Mouse (Mus musculus) c-Kit-negative CD71-positive TER-119-positive erythroid progenitor cells, embryonic 14.5 days (primary cell): Measurements from ENCODE around the gene Apoc4.
A peak's percentile ranks its signal among the peaks of the same experiment; 100 is the strongest.

Experiments
- DNase-seq: peaks from one replicate; pipeline ENCODE4 v3.0.0-alpha.2; 2013; ENCODE audit warnings: low read depth, low spot score

The Apoc4 gene

DNA sequence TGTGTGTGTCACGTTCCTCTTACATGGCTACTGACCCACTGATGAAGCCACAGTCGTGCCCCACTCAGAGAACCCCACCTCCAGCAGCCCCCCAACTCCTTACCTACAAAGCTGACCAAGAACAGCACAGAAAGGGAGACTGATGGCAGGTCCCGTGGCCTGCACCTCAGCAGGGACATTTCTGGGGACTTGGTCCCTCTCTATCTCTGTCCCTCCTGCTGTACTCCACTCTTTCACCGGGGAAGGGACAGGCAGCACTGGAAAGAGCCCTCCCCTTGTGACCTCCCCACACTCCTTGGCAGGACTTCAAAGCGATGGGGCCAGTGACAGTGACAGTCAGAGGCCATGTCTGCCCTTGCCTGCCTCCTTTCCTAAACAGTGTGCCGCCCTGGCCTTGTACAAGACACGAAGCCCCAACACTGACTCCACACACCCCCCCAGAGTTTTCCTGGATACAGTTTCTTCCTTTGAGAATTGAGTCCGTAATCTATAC lies at the start of gene Apoc4, which contains the start of gene Gm44805:
TSS of gene Apoc4 (minus strand) at position 278 of the 493 bp plus-strand sequence.
TSS of gene Gm44805 (minus strand) at position 222 of the 493 bp plus-strand sequence.
- no peak for DNase-seq

DNA sequence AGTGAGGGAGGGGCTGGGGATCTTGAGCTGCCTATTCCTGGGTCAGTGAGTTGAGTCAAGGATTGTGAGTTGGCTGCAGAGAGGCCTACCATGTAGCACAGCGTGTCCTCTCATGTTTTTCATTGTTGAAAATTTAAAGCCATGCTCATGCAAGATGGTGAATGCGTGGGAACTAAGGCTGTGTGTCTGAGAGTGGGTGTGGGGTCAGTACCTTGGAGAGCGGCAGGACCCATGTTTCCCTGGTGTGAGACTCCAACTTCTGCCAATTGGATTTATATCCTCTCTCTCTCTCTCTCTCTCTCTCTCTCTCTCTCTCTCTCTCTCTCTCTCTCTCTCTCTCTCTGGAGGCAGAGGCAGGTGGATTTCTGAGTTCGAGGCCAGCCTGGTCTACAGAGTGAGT lies 45.3 kb upstream of the Apoc4 start:
- no peak for DNase-seq

- no peak for DNase-seq
Observed at GRCm38 (mm10) chr7:19724167-19724566, 42.9 kb upstream of the Apoc4 start.

GRCm38 (mm10) chr7:19722754-19723195 lies 41.5 kb upstream of the Apoc4 start:
- DNase-seq, result no peak

GRCm38 (mm10) chr7:19719200-19719599 lies 37.9 kb upstream of the Apoc4 start:
- DNase-seq, result no peak

DNA sequence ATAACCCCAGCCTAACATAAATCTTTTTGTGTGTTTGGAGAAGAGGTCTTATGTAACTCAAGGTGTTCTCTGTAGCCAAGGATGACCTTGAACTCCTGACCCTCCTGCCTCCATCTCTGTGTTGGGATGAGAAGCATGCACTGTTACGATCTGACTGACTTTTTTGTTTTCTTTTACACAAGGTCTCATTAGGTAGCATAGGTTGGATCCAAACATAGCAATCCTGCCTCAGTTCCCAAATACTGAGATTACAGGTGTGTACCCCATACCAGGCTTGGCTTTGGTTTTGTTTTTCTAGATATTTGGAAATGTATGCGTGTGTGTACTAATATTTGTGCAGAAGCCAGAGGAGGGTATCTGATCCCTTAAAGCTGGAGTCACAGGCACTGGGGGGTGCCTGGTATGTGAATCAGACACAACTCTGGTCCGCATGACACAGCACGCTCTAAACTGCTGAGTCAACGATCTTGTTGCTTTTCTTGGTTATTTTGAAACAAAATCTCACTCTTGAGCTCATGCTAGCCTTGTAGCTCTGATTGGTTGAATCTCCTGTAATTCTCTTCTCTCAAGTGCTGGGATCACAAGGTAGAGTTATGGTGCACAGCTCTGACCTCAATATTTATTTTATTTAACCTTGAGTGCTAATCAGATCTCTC lies 37.1 kb upstream of the Apoc4 start:
- DNase-seq, result no peak

GRCm38 (mm10) chr7:19717346-19717745 lies 36.1 kb upstream of the Apoc4 start:
- no peak for DNase-seq

DNA sequence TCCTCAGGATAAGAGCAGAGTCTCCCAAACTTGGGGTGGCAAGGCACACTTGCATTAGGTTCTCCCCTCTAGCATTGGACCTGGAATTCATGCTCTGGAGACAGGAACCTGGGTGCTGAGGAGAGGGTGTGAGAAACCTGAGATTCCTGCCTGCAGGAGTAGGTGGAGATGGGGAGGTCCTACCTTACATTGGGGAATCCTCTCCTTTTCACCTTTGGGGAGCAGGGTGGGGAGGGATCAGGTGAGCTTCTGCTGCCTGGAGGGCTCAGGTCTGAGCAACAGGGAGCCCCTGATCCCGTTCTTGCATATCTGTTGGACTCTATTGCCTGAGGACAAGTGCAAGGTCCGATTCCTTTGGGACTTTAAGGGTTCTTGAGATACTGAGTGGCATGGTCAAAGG lies 35.5 kb upstream of the Apoc4 start:
- no peak for DNase-seq

DNA sequence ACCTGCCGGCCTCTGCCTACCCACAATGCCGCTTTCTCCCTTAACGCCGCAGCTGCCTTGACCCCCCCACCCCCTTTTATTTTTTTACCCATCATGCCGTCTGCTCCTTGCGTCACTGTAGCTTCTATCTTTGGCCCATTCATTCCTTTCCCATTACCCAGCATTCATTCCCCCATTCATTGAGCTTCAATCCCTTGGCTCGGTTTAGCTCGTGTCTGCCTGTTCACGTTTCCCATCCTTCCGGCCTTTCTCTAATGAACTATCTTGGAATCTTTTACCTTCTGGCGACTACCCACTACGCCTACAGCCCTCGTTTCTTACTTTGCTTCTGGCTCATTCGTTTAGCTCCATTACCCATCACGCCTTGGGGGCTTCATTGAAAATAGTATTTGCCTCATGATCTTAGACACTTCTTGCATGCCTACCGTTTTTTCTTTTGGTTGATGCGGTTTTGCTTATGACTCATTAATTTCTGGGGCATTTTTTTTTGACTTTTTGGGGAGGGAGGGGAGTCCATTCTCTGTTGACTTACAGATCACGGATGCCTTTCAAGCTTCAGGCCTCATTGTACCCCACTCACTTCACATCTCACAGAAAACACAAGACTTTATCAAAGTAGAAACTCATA lies 34.9 kb upstream of the Apoc4 start:
- no peak for DNase-seq

DNA sequence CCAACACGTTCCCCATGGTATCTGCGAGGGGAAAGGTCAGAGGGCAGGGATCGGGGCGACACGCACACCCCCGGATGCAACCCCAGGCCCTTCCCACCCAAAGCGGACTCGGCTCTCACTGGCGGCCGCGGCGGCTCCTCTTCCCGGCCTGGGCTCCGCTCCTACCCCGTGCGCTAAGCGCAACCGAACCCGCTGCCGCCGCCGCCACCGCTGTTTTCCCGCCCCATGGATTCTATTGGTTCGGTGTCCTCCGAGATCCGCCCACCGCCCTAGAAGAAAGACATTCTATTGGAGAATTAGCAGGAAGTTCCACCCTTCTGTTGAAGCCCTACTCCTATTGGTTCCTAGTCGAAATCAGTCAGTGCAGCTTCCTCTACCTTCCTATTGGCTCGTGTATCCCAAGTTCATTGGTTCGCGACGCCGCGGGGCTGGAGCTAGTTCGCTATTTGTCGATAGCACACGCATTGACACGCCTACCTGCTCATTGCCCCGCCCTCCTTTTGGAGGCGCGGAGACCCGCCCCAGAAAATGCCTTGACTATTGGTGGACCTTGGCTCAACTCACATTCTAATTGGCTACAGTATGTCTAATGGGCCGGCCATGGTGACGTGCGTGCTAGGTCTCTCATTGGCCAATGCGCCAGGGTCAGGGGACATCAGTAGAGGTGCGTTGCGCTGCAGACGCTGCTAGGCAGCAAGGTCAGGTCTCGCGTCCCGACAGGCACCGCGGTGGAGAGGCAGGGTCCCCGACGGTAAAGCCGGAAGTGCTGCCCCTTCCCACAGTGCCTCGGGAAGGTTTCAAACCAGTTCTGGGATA lies 34.2 kb upstream of the Apoc4 start, which contains the start of gene Tomm40:
TSS of gene Tomm40 (minus strand) at position 200 of the 816 bp plus-strand sequence.
- peak; percentile 100 for DNase-seq

- no peak for DNase-seq
Observed at GRCm38 (mm10) chr7:19714836-19715235, 33.6 kb upstream of the Apoc4 start.

DNA sequence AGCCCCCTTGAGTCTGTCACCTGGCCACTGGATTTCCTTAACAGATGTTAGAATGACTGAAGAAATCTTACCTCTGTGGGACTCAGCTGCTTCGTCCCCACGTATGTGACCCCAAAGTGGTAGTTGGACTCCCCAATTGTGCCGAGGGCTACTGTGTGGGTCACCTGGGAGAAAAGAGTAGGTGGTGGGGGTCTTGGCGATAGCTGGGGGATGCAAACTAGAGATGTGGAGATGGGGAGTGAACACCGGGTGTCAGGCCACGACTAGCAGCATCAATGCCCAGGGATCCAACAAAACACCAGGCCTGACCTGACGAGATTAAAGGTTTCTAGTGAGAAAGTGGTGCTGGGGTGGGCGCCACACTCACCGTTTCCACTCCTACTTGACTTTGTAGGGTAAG lies 32.3 kb upstream of the Apoc4 start:
- no peak for DNase-seq

DNA sequence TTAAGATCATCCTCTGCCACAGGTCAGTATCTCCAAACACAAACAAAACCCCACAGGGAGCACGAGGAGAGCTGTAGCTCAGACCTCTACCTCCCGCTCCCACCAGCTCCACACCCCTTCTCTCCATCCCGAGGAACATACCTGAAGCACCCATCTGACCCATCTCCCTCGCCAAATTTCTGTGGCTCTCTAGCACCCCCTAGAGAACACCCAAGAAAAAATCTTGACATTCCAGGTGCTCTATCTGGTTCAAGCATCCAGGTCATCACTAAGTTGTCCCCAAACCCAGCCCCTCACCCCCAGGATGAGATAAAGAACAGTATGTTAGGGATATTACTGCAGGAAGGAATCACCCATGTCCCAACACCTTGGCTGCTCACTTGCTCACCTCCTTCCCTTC lies 31.9 kb upstream of the Apoc4 start:
- DNase-seq, result no peak

DNA sequence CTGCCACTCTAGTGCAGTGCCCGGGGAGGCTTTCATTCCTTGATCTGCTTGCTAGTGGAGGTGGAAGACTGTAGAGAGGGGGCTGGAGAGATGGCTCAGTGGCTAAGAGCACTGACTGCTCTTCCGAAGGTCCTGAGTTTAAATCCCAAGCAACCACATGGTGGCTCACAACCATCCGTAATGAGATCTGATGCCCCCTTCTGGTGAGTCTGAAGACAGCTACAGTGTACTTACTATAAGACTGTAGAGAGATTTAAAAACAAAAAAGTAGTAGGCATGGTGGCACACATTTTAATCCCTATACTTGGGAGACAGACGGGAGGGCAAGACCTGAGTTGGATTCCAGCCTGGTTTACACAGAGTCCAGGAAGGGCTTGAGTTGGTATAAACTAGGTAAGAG lies 31.1 kb upstream of the Apoc4 start:
- no peak for DNase-seq

DNA sequence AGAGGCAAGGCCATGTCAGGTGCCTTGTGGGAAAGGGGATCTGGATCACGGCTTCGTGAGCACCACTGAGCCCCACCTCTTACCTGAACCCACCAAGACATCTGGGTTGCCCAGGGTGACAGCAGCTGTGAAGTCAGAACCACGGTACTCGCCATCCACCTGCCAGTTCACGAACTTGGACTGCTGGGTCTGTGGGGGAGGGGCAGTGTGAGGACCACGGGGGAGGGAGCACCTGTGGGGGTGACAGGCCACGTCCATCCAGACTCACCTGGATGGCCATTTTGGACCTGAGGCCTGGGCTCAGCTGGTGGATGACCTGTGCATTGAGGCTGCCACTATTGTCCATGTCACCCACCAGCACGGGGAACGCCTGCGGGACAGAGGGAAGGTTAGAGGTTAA lies 29.4 kb upstream of the Apoc4 start:
- no peak for DNase-seq

DNA sequence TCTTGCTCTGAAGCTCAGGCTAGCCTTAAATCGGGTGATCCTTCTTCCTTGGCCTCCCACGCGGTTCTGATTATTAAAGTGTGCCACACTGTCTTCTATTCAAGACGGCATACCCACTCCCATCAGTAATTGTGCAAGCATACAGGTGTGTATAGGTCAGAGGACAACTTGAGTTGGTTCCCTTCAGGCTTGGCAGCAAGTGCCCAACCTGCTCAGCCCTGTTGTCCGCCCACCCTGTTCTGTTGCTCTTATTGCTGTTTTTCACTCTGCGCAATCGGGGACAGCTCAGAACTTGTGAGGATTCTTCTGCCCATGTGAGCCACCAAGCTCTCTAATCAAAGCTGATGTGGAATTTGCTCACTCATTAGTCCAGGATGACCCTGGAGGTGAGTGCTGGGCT lies 24.0 kb upstream of the Apoc4 start:
- DNase-seq, result no peak

GRCm38 (mm10) chr7:19704475-19704874 lies 23.2 kb upstream of the Apoc4 start:
- DNase-seq, result no peak

DNA sequence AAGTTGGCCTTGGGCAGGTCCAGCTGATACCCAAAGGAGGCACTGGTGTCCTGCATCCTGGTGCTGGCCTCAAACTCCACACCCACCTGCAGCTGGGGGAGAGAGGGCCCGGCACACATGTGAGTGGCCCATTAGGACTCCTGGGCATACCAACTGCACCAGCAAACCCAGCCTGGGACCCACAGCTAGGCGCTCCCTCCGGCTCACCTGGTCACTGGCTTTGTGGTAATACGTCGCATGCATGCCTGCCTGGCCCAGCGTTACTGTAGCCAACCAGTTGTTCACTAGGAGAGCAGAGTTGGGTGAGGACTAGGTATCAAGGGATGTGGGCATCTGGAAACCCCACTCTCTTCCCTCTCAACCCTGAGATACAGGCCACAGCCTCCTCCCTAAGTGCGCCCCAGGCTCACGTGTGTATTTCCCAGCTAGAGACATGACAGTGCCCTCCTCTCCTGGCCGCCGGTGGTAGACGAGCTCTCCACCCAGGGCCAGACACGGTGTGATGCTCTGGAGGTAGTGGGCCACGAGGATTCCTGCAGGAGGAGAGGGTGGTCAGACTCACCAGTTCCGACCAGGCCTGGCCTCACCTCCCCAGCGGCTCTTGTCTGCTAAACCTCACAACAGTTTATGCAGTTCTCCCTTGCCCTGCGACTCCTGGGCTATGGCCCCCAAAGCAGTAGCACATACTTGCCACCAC lies 21.7 kb upstream of the Apoc4 start:
- DNase-seq, result no peak

DNA sequence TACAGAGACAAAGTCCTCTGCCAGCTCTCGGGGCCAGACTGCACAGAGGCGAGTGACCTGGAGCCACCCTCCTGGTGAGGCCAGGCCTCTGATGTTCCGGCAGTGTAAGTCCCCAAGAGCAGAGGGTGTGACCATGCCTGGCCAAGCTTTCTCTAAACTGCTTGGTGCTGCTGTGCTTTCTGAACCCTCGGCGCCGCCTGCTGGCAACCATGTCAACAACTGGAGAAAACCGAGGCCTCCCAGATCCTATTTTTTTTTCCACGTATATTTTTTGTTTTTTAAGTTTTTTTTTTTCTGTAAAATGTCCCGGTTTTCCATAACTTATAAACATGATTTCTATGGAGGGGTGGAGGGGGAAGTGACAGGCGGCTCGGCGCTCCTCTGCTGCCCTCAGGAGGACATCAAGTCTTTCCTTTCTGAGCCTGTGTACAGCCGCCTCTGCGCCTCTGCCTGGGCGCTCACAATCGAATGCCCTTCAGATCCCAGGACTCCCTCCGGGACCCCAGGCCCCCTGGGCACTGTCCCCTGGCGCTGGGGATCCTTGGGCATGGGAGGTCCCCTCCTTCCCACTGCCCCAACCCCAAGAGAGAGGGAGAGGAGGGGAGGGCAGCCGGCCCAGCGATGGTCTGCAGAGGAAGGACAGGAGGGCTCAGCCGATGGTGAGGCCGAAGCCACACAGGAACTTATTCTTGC lies 19.9 kb upstream of the Apoc4 start:
- no peak for DNase-seq

DNA sequence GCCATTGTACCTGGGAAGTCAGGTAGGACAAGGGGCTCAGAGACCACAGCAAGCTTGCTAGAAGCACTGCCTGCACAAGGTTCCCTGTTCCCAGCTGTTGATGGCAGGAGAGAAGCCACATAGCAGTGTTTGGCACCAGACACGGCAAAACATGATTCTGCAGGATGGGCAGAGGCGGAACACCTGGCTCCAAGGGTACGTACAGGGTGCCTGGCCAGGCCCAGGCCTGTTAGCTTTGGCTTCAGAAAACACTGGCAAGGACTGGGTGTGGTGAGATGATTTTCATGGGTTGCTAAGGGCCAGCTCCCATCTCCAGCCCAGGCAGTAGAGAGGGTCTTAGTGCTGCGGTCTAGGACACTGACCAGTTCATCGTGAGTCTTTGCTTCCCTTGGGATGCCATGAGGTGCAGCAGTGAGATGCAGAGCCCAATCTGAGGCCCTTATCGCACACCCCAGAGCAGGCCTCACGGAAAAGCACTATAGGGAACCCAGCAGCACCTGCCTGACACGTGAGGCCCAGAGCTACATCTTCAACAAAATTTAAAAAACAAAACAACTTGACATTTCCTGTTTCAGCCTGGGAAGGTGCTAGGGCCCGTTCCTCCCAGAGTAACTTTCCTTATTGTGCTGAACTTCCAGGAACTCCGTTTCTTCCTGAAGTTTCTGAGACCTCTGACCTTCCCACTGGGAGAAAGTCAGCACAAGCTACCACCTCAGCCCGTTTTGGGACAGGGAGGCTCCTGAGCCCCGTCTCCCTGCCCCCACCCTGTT lies 19.2 kb upstream of the Apoc4 start:
- no peak for DNase-seq

DNA sequence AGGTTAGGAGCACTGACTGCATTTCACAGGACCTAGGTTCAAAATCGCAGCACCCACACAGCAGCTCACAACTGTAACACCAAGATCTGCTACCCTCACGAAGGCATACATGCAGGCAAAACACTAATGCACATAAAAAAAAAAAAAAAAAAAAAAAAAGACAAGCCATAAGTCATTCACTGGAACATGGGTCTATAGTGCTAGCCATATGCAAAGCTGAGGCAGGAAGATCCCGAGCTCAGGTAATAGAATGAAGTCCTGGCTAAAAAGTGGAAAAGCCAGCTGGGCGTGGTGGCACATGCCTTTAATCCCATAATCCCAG lies 18.5 kb upstream of the Apoc4 start:
- DNase-seq, result no peak
